Mouse (Mus musculus): Measurements from ENCODE around the gene Dzip3.
A peak's percentile ranks its signal among the peaks of the same experiment; 100 is the strongest.

Gene Dzip3

DNA sequence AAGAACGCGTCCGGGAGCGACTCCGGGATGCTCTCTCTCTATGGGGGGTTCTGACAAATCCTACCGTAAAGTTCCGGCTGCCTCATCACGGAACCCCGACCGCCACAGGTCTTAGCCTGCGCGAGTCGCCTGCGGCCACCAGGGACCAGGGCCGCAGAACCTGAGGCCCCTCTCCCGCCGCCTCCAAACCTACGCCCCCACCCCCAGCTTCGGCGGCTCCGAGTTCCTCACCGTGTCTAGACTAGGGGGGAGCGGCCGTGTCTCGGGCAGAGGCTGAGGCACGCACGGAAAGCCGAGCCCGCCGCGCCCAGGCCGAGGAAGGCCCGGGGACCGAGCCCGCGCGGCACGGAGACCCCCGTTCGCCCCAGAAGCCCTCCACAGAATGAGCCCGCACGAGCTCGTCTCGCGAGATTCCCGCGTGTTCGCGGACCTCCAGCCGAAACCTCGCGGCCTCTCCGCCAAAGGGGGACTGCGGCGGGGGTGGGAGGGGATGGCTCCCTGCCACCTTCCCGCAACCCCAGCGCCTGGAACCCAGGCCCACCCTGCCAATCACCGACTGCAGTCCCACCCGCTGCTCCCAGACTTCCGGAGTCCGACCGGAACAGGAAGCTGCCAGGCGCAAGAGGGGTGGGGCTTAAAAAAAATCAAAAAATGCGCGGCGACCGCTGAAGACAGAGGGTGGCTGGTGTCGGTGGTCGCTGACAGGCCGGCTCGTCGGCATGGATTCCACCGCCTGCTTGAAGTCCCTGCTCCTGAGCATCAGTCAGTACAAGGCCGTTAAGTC, at the start of gene Dzip3, which contains the start of gene Cip2a:
Gene Dzip3, minus strand, starts transcription at position 607 of the 784 bp plus-strand sequence.
Gene Cip2a, plus strand, starts transcription at position 627 of the 784 bp plus-strand sequence.
- DNase-seq: peak; percentile 71 to 80

DNA sequence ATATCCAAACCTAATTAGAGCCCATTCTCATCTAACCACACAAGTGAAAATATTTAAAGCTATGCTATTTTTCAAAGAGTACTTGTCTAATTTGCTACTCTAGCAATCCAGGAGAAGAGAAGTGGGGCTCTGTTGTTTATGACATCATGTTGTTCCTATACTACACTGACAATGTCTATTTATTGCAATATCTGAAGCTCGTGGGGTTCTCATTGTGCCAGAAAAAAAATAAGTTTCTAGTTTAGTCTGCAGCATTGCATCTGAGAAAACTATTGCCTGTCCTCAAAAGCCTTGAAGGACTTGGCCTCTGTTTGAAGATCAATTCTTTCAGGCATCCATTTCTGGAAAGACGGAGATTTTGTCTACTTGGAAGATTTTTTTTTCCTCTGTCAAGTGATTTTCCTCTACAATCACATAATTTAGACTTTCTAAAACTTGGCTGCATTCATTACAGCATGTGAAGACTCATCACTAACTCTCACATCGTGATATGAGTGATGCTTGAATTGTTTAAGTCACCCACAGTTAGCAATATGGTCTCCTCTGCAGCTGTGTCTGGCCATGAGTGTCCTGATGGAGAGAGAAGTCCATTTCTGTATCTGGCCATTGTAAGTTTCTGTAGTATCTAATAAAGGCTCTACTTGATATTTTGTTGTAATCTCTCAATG, 46.7 kb upstream of the Dzip3 start:
- no peak for DNase-seq

- no peak for DNase-seq
These were observed 43.8 kb upstream of the Dzip3 start for GRCm38 (mm10) chr16:49037771-49038170.

DNA sequence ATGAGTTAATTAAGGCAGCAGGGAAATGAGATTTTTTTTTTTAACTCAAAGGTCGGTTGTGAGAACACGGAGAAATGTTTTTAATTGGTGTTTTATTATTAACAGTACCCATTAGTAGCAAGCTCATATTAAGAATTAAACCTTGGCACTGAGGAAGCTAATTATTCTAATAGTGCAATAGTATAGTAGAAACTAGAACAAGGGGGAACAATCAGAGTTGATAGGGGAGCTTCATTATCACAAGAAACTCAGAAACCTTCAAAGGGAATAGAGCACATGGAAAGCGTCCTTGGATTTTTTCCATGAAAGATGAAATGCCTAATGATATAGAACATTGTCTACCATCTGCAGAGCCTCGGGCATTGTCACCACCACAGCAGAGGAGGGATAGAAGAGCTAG, 41.9 kb upstream of the Dzip3 start:
- no peak for DNase-seq

DNA sequence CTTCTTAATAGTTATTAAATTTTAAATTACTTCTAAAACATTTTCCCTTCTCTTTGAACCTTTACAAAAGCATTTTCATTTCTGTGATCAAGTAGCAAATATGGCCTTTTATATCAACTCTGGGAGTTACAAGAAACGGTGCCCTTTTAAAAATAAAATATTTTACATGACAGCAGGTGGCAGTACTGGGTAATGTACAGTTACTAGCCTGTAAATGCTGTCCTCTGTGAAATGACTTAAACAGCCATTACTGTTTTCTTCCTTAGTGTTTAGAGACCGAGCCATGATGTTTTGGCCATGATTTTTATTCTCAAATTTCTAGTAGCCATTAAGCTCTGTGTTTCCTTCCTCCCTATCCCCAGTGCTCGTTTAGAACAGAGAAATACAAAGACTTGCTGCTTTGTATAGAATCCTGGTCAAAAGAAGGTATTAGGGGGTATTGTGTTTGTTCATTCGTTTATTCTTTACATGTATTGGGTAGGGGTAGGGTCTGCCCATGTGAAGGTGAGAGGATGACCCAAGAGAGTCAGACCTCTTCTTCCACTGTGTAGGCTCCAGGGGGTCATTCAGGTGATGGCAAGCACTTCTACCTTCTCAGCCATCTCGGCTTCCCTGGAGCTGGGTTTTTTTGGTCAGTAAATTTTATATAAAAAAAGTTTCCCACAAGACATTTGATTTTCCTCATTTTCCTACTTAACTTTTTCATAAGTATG, 22.8 kb upstream of the Dzip3 start:
- no peak for DNase-seq

- DNase-seq: no peak
These were observed 10.2 kb upstream of the Dzip3 start for GRCm38 (mm10) chr16:49004151-49004550.

GRCm38 (mm10) chr16:48994343-48994693, 353 bp upstream of the Dzip3 start:
- DNase-seq: no peak

GRCm38 (mm10) chr16:48993231-48993558, 770 bp downstream of the Dzip3 start:
- DNase-seq: no peak

GRCm38 (mm10) chr16:48992437-48993230, 1.3 kb downstream of the Dzip3 start:
- no peak for DNase-seq

DNA sequence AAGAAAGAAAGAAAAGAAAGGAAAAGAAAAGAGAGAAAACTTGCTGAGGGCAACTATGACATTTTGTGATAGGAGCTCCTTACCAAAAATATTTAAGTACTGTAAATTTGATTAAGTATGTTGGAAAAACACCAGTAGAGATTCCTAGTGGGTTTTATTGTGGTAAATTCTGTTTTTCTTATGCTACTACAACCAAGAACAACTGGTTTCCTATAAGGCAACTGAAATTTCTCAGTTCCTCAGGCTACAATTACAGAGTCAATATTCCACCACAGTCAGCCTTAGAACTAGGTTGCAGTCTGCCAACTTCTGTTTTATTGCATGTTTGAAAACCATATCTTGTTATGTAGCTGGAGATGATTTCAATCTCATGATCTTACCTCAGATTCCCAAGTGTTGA, 4.3 kb downstream of the Dzip3 start:
- DNase-seq: no peak

- DNase-seq: no peak
These were observed 8.8 kb downstream of the Dzip3 start for GRCm38 (mm10) chr16:48985034-48985627.

DNA sequence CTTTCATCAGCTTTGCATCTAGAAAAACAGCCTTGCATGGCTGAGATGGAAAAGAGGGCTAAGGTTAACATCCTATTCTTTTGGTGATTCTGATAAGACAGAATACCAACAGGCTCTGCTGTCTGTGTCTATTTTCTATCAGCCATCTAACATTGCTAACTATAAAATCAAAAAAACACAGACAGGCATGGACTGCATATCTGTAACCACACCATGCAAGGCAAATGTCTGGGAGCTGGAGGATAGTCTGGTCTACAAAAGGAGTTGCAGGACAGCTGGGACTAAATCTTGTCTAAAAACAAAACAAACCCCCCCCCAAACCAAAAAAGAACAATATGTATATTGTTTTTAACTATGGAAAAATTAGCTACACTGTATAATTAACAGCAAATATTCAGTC, 14.0 kb downstream of the Dzip3 start:
- no peak for DNase-seq

- DNase-seq: no peak
These were observed 20.4 kb downstream of the Dzip3 start for GRCm38 (mm10) chr16:48973548-48973947.

DNA sequence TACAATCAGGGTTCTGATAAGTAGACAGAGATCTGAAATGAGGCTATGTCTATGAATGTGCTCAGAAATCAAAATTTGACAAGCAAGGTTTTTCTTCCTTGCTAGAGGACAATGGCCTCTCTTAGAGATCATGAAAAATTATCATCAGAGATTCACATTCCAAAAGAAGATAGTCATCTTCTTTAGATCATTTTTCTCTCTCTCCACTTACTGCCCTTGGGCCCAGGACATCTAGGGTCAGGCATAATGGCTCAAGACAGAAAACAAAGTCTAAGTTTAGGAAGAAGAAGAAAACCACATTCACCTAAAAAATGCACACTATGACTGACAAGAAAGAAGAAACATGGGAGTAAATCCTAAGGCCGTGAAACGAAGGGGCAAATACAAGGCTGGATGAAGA, 21.0 kb downstream of the Dzip3 start:
- no peak for DNase-seq

DNA sequence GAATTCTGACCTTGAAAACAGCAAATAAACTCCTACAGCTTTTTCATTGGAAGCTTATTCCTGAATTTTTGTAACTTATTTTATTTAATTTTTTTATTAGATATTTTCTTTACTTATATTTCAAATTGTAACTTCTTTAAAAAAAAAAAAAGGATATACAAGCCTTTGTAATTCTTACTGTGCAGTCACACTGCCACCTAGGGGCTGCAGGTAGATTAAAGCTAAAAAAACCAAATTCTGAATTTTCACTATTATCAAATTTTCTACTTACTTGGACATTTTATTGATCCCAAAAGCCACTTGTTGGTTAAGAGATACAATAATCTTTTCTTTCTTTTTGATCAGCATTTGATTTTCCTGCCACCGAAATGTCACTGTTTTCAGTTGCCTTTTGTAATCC, 52.2 kb downstream of the Dzip3 start:
- DNase-seq: peak in 1 of 2 experiments; percentile 2

DNA sequence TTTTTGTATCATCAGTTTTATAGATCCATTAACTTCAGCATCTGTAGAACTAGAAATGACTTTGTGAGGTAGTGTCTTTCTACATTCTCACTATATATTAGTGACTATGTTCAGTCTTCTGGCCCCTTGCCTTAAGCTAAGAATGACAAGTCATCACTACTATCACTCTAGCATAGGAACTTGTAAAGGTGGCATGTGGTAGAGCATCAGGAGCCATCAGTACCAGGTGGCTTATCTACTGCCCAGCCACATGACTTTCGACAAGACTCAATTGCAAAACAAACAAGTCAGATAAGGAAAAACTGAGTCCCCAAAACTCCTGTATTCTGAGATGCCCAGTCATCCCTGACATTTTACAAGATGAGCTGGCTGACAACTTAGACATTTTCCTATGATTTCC, 70.2 kb downstream of the Dzip3 start:
- DNase-seq: no peak

DNA sequence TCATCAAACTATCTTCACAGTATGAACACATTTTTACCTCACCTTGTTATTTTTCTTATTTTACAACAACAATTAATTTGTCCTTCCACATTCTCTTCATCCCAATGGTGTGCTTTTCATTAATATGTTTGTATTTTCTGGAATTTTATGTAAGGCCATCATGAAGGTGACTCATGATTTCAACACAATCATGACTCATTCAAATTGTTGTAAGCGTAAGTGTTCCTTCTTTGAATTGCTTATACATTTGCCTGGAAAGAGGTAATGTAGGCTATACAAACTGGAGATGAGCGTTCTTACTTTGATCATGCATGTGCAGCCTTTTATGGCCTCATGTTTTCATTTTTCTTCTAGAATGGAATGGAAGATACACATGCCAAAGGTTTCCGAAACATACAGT, 80.8 kb downstream of the Dzip3 start:
- no peak for DNase-seq

DNA sequence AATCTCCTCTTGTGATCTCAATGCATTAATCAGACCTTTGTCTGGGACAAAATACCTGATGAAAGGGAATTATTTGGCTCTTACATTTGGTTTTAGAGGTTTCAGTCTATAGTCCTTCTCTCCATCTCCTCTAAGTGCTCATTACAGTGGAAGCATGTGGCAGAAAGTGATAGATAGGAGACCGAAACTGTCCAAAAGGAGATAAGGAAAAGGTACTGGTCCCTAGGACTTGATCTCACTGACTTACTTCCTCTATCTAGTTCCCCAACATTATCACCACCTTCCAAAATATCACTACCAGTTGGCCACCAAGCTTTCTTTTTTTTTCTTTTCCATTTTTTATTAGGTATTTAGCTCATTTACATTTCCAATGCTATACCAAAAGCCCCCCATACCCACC, 82.8 kb downstream of the Dzip3 start:
- no peak for DNase-seq

DNA sequence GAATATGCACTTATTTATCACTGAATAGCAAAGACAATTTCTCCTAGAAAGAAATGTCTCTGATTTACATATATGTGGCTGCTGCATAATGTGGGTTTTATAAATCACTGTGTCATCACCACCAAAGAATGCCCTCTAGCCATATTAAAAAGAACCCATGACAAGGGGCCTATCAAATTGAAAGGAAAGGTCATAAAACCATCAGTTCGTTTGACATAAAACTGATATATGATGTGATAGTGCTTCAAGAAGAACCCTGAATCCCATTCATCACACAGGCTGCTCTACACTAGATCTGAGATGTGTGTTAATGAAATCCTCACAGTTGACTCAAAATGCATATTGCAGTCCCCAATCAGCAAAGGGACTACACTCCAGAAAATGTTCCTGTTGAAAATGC, 94.1 kb downstream of the Dzip3 start:
- DNase-seq: no peak

GRCm38 (mm10) chr16:48890733-48891132, 103.2 kb downstream of the Dzip3 start:
- no peak for DNase-seq

All from spleen, adult 18-20 months (tissue).